Mouse (Mus musculus) gastrocnemius, adult 2 months (tissue): ENCODE measurements around the gene Magi1. TPM values are rescaled to one million over a fixed set of nuclear protein-coding genes. Genes with fewer than 3 reads are reported as not detected.
"Not testable (repeated sequence)": the region's sequence is repeated elsewhere in the genome, so short reads cannot be mapped to it uniquely, and the experiment has no call there.

Experiments
- DNase-seq: peaks from one replicate; pipeline ENCODE4 v3.0.0; 2022
- H3K27ac ChIP-seq: fragments of 200-600 bp; 2 replicates; pipeline ENCODE4 v1.8.1; 2022; ENCODE audit warnings: mild to moderate bottlenecking
- H3K4me3 ChIP-seq: fragments of 200-600 bp; 2 replicates; pipeline ENCODE4 v1.8.1; 2022; ENCODE audit warnings: mild to moderate bottlenecking, moderate library complexity
- CTCF ChIP-seq: fragments of 200-600 bp; IDR thresholded peaks from 2 replicates; pipeline ENCODE4 v1.8.1; 2022; ENCODE audit warnings: antibody characterized with exemption, mild to moderate bottlenecking, moderate library complexity
- intact Hi-C: fragments of 180-260 bp; cut with DNase I; formaldehyde crosslinking; loops from one replicate; pipeline ENCODE4 v1.15.1; 2025
- total RNA-seq, 2 experiments: library from RNA; stranded (reverse); gene quantifications; 2 replicates each; pipeline ENCODE4 v1.2.3; 2021

Magi1 gene
- total RNA-seq, 2 experiments from 2014 or later: 4.2 to 4.5 TPM

DNA sequence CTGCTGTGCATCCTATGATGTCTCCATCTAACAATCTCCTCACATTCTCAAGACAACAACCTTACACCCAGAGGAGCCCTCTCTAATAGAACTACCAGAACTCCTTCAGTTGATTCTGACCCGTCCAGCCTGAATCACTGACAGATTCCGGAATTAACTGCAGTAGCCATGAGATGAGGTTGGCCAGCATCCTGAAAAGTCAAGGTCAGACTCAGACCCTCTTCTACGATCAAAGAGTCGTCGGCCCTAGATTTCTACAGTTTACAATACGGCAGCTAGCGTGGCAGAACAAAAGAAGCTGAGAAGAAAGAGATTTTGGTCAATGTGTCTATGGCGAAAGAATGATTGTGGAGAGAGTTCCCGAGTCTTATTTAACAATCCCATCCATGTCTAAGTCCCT, 257.4 kb downstream of the Magi1 start:
- no peak for DNase-seq
- no peak for TF ChIP-seq CTCF
- no peak overlapping the region for H3K27ac ChIP-seq
- no peak overlapping the region for H3K4me3 ChIP-seq
- intact Hi-C loops: no loop called here

DNA sequence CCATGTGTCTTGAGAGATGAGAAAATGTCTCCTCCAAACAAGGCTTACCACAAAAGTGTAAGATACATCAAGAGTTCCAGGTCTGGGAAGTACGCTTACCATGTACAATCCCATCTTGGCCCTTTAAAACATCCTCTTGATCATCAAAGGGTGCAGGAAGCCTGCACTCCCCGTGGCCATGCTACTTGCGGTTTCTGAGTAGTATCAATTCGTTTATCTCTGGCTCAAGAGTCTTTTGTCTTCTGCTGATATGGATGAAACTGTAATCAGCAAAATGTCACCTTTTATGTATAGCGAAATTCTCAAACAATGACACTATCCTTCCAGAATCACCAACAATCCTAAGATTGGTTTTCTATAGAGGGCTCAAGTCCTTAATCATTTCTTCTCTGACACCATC, 261.3 kb downstream of the Magi1 start:
- no peak for TF ChIP-seq CTCF

DNA sequence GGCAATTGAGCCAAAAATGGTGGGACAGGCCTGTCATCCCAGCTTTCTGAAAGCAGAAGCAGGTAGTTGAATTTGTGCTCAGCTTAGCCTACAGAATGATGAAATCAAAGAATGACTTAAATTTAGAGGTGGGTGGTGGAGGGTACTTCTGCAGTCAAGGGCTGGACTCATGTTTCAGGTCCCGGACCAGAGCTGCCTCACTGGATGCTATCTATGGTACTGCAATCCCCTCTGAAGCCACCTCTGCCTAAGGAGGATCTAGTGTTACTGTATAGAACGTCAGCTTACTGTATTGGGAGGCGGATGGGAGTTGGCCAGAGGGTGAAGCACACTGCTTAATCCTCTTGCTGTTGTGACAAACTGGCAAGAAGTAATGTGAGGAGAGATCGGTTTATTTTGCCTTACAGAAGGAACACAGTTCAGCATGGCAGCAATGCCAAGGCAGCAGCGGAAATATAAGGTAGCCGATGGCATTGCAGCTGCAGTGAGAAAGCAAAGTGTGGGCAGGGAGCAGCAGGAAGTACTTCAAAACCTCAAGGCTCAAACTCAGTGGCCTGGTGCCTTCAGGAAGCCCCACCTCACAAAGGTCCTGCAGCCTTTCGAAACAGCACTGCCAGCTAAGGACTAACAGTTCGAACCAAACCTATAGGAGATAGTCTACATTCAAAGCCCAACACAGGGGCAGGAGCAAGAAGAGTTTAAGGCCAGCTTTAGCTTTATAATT, 262.3 kb downstream of the Magi1 start:
- intact Hi-C loops: no loop called here

More for the DNA sequence above, 261.3 kb downstream of the Magi1 start:
- Histone ChIP-seq H3K4me3 (no peak overlapping the region), H3K27ac (no peak overlapping the region)
- DNase-seq: no peak
- intact Hi-C loops: no loop called here

DNA sequence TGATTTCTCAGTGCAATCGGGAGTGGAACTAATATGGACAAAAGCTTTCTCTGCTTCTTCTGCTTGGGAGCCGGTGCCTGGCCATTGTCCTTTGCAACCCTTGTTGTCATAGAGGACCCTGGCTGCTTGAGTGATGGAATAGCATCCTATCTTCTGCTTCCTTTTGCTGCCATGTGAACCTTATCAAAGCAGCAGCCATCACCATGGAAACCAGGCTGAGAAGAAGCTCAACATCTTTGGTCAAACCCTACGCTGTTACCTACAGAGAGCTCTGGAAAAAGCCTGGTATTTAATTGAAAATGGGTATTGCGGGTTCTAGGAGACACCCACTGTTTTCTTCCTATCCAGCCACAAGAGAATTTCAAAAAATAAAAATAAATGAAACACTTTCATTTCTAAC, 263.2 kb downstream of the Magi1 start:
- DNase-seq: no peak
- no peak for TF ChIP-seq CTCF
- Histone ChIP-seq H3K4me3 (no peak overlapping the region), H3K27ac (no peak overlapping the region)
- intact Hi-C loops: no loop called here

More for the DNA sequence above, 262.3 kb downstream of the Magi1 start:
- DNase-seq: no peak
- H3K27ac ChIP-seq: no peak overlapping the region
- TF ChIP-seq CTCF: no peak
- no peak overlapping the region for H3K4me3 ChIP-seq

DNA sequence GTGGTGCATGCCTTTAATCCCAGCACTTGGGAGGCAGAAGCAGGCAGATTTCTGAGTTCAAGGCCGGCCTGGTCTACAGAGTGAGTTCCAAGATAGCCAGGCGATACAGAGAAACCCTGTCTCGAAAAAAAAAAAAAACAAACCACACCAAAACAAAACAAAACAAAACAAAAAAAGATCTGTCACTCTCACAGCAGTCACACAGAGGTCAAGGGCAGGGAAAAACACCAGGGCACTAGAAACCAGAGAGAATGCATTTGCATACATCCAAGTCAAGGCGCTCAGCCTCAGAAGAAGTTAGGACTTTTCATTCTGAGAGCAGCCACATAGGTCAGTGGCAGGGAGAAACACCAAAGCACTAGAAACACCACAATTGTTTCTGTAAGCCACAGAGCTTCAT, 263.8 kb downstream of the Magi1 start:
- DNase-seq: no peak
- intact Hi-C loops: no loop called here
- Histone ChIP-seq H3K27ac (no peak overlapping the region), H3K4me3 (no peak overlapping the region)
- TF ChIP-seq CTCF: no peak

DNA sequence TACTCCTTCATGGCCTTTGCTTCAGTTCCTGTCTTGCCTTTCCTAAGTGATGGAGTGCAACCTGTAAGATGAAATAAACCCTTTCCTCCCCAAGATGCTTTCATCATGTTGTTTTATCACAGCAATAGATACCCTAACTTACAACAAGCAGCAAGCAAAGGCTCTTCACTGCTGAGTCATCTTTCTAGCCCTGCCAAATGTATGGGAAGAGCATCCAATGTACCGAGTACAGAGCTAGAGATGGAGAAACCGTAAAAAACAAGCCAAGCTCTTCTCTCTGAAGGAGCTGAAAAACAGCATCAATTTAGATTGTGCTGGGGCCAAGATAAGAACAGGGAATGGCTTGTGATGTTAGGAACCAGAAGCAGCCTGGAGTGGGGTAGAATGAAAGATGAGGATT, 270.0 kb downstream of the Magi1 start:
- H3K27ac ChIP-seq: no peak overlapping the region
- no peak overlapping the region for H3K4me3 ChIP-seq
- intact Hi-C loops: no loop called here
- no peak for DNase-seq
- TF ChIP-seq CTCF: no peak

DNA sequence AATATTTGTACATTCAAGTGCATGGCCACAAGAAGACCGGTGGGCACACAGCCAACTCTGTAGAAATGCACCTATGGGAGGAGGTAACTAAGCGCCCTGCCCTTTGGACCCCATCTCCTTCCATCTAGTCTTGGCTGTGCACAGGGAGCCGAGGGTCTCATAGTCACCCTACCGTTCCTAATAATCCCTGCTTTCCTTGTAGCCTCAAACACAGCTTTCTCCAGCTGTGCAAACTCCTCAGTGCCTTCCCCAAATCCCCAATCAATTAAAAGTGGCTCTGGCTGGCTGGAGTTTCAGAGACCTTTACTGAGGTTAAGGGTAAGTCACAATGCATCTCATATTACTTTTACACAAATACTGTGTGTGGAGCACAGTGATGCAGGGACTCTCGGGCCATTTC, 271.8 kb downstream of the Magi1 start:
- DNase-seq: no peak
- TF ChIP-seq CTCF: no peak
- Histone ChIP-seq H3K4me3 (no peak overlapping the region), H3K27ac (no peak overlapping the region)
- intact Hi-C loops: no loop called here

DNA sequence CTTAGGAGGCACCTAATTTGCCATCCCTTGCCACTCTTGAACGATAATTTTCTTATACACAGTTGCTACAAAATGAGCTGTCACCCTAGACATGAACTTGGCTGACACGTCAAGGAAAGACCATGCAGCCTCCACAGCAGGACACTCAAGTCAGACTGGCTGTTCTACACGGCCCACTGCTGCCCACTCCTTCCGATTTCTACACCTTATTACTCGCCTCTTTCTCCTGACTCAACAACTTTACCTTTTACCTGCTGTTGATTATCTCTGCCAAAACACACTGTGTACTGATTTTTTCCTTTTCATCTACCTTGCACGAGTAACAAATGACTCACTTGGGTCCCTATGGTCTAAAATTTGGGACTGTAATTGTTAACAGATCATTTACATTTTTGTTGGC, 272.2 kb downstream of the Magi1 start:
- intact Hi-C loops: no loop called here
- DNase-seq: no peak
- Histone ChIP-seq H3K4me3 (no peak overlapping the region), H3K27ac (no peak overlapping the region)
- TF ChIP-seq CTCF: no peak

DNA sequence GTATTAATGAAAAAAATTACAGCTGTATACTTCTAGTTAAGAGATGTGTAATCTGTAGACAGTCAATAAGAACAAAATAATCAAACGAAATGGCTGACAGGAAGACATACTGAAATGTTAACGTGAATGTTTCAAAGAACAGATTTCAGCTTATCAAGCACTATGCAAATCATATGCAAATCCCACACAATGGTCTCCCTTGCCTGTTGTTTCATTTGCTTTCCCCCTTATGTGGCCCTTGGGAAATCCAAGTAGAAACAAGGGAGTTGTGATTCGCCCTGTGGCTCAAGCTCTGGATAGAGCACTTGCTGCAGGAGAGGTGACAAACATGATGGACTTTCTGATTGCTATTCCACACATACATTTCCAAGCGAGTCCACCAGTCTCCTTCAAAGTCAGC, 275.1 kb downstream of the Magi1 start:
- no peak for DNase-seq
- intact Hi-C loops: no loop called here
- H3K27ac ChIP-seq: no peak overlapping the region
- no peak overlapping the region for H3K4me3 ChIP-seq
- TF ChIP-seq CTCF: no peak

DNA sequence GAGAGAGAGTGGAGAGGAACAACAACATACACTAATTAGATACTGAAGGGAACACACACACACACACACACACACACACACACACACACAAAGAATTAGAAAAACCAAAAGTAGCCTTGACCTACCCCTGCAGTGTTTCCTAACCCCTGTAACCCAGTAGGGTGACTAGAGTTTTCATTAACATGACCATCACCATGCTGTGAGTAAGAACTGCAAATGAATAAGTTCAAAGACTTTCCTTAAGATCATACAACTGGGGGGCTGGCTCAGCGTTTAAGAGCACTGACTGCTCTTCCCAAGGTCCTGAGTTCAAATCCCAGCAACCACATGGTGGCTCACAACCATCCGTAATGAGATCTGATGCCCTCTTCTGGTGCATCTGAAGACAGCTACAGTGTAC, 280.1 kb downstream of the Magi1 start:
- H3K4me3 ChIP-seq, DNase-seq, intact Hi-C loops, H3K27ac ChIP-seq: not testable (repeated sequence)

DNA sequence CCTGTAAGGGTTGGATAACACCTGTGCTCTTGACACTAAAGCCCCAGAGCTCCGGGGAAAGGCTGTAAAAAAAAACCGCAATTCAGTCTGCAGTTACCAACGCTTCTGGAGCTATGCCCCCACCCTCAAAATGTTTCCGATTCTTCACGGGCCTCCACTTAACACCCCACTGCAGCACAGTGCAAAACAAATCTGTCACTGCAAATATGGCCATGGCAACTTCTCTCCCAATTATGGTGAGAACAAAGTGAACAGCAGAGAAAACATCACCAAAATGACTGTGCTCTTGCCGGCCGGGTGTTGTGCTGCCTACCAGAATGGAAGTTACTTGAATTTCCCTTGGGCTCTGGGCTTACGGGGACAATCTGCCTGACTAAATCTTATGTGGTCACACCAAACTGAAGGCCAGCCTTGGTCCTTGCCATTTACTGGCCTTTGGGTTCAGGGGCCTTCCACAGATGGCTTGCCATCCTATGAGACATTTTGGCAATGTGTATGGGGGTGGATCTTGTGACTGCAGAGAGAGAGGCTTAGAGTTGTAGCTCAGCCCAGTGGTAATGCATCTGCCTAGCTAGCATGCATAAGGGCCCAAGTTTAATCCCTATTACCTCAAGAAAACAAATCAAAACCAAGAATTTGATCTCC, 286.8 kb downstream of the Magi1 start:
- no peak for DNase-seq
- intact Hi-C loops: no loop called here
- Histone ChIP-seq H3K27ac (no peak overlapping the region), H3K4me3 (no peak overlapping the region)
- TF ChIP-seq CTCF: no peak

DNA sequence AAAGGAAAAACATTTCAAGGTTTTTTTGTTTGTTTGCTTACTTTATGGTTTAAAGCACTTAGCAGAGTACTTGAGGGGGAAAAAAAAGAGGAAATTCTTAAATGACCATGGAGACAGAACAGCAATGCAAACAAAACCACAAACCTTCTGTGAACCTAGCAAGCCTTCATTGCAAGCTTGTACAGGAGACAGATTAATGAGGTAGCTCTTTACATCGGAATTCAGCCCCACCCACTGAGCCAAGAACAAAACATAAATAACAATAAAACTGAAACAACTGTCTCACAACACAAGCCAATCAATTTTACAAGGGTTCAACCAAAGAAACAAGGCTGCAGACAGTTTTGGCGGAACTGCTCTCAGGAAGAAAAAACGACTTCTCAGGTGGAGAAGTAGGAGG, 296.2 kb downstream of the Magi1 start:
- DNase-seq: no peak
- H3K4me3 ChIP-seq: no peak overlapping the region
- no peak for TF ChIP-seq CTCF
- H3K27ac ChIP-seq: no peak overlapping the region
- intact Hi-C loops: loop anchor here (5.0 kb wide), 1 partner anchor 1205 kb away; no protein-coding TSS in a partner anchor

DNA sequence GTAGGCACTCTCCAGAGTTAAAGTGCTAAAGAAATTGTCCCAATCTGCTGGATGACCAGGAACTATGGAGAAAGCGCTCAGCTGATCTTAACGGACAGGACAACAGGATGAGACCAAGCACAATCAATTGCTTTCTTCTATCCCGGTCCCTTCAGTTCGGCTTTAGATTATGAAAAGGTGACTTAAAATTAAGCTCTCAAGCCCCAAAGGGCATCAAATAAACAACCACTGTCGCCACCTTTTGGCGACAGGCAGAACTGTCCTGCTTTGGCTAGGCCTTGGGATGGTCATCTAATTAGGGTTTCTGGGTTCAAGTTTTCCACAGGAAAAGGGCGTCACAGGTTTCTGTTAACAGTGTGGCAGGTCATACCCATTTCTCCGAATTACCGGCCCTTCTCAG, 298.6 kb downstream of the Magi1 start:
- H3K27ac ChIP-seq: no peak overlapping the region
- peak; percentile 22 for DNase-seq
- peak; percentile 89 for TF ChIP-seq CTCF
- intact Hi-C loops: loop anchor here (2.0 to 5.0 kb wide), 2 partner anchors 228 to 1203 kb away; no protein-coding TSS in a partner anchor
- H3K4me3 ChIP-seq: no peak overlapping the region

DNA sequence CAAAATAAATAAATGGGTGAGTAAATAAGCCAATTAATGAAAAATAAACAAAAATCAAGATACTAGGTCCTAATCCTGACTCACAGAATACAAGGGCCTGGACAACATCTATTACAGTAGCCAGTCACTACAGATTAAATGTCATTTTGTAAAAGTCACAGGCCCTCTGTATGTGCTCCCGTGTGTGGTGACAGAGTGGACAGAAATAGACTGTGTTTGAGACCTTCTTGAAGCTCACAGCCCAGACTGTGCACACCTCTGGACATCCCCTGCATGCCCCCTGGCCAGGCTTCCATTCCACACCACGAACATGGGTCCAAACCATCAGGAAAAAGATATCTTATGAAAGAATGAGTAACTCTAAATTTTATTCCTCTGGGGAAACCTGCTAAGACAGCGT, 300.2 kb downstream of the Magi1 start:
- DNase-seq: no peak
- intact Hi-C loops: loop anchor here (5.0 kb wide), 1 partner anchor 326 kb away; no protein-coding TSS in a partner anchor
- no peak overlapping the region for H3K27ac ChIP-seq

More for the DNA sequence above, 300.2 kb downstream of the Magi1 start:
- H3K4me3 ChIP-seq: no peak overlapping the region
- no peak for TF ChIP-seq CTCF
